Mouse (Mus musculus) 3T3-L1 (cell line): ENCODE results near the gene Msl3.

Experiments
- DNase-seq: peaks from one replicate; pipeline ENCODE4 v3.0.0-alpha.2; 2015; ENCODE audit warnings: low read depth, low spot score

Msl3 gene

DNA sequence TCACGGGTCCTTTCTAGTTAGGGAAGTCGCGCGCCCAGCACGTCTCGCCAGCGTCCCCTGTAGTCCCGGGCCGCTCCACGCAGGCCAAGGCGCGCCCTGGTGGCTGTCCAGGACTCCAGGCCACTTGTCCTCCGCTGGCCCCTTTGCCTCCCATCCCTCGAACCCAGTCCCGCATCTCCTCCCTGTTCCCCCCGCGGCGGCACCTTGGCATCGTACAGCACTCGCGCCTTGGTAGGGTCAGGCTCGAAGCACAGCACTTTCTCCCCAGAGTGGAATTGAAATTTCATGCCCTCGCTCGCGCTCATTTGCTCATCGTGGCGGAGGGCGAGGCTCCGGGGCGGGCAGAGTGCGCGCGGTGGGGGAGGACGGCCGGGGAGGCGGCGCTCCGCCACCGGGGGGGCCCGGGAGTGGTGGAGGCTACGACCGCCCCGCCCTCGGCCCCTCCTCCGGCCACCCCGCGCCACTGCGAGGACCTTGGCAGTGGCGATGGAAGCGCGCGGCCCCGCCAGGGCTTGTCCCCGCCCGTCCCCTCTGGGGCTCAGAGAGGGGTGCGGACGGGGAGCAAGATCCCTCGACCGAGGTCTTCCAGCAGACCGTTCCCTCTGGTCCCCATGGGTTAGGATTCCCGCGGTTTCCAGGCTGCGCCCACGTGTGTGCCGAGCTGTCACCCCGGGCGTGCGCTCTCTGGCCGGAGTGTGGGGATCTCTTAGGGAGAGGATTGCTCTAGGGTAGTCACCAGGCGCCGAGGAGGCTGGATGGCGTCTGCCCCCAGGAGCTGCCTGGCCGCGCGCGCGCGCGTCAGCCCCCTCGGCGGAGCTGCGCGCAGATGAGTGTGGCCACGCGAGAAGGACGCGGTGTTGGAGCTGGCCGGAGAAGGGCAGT is at the start of gene Msl3:
Msl3 (minus strand) TSS at position 374 of the 882 bp plus-strand sequence.
- DNase-seq: peak; percentile 81

DNA sequence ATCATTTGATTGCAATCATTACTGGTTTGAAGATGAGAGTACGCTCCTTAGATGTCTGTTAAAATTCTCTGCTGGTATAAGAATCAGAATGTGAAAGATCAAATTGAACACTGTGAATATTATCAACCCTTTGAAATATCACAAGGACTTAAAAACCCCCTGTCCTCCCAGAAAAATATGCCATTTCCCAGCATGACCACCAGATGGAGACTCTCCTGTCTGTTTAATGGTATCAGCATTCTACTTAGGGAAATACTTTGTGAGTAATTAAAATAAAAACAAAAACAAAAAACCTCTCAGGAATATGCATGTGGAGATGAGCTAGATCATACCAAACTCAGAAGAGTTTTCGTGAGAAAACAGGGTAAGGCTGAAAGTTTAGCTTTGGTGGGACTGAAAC is 44.3 kb upstream of the Msl3 start:
- DNase-seq: peak; percentile 40

DNA sequence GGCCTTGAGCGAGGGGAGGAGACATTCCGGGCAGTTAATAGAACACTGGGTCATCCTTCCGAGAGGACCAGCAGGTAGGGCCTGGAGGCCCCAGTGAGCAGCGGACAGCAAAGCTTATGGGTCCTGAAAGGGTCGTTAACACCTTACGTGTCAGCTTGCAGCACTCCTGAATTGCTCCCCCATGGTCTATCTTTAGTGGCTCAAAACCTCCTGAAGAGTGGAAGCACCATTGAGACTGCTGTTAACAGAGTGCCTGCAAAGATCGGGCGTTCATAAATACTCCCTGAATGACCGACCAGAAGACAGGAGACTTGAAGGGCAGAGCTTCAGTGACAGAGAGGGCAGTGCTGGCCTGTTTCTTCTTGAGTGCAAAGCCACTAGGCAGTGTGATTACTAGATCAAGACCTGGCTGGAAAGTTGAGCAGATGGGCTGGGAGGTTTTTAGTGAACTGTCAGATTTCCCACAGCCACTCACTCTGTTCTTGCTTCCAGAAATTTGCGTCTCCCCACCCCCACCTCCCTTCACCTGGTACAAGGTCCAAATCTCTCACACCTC is 787 bp upstream of the Msl3 start:
- no peak for DNase-seq

DNA sequence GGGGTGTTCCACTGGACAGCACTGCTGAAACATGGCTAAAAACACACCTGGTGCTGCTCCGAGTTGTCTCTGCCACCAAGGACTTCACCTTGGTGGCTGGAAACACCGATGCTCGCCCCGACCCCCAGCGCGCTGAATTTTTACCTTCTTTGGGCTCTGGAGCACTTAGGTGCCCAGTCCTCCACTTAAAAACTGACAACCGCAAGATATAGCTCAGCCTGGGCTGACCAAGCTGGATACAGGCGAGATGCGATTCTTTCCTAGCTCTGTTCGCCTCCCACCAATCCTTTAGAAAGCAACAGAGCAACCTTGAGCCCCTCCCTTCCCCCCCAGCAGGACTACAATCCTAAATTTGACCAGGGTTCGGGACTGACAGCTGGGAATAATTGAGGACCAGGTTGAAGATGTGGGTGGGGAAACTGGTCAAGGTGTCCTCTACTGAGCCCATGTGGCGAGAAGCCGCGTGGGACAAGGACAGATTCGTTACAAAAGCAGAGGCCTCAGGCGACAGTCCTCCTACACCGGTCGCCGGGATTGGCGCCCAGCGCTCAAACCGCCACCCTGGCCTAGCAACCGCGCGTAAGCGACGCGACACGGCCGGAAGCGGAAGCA is 679 bp downstream of the Msl3 start:
- DNase-seq: no peak

DNA sequence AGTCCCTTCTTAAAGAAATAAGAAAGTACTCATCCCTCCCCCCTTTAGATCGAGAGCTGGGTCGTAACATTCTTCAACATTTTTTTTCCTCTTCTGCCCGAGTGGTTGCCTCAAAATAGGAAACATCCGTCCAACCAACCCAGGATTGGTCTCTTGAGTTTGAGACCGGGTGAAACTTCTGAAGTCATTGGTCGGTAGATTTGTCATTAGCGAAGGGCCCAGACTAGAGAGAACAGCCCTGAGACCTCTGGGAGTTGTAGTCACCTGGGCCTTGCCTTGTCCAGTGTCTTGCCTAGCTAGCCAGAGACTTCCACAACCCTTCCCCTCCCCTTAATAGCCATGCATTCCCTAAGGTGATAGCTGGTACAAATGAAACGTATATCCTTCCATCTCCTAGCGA is 1.3 kb downstream of the Msl3 start:
- peak; percentile 93 for DNase-seq

DNA sequence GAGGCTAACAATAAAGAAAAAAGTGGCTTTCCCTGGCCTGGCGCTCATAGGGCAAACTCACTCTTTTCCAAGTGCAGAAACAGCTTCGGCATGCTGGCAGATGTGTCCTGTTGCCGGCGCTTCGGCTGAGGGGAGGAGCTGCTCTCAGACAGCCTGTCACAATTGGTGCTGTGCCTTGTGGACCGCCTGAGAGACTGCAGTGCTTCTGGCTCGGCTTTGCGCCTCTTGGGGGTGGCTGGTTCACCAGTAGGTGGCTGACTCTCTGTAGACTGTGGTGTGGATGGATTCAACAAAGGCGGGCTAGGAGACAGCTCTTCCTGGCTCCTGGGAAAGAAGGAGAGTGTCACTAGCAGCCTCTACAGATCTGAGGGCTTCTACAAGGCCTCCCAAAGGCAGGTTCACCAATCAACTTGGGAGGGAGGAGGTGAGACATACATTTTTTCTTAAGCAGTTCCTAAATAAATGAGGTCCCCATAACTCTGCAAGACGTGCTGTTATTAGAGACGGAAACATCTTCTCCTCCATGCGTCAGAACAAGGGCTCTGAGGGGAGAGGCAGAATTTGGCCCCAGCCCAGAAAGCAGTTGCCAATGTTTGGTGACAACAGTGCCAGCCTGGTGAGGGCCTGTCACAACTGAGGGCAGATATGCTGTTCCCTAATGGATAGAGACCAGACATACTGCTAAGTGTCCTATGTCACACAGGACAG is 9.6 kb downstream of the Msl3 start:
- DNase-seq: no peak

DNA sequence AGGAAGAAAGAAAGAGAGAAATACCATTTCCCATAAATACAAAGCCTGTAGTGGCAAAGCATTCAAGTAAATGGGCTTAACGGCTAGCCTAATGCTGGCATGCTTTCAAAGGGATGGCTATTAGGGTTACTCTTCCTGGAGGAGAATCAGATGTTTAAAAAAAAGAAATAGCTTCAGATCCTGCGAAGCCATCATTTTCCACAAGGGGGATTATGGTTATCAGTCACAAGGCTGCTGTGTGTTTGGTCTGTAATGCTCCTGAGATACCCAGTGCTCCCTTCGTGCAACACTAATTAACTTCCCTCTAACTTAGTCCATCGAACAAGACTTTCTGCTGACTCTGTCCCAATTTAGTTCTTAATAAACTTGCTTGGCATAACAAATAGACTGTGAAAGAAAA is 13.5 kb downstream of the Msl3 start:
- DNase-seq: peak; percentile 53

DNA sequence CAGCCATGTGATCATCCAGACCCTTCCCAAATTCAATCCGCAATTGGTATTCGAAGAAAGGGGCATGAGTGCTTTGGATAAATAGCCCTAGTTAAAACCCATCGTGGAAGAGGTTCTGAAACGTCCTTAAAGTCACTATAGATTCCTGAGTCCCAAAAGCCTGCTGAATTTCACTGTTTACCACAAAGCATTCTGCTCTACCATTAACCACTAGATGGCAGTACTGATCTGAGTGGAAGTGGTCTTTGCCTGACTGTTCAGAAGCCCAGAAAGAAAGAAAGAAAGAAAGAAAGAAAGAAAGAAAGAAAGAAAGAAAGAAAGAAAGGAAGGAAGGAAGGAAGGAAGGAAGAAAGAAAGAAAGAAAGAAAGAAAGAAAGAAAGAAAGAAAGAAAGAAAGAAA is 13.9 kb downstream of the Msl3 start:
- DNase-seq: peak; percentile 66

DNA sequence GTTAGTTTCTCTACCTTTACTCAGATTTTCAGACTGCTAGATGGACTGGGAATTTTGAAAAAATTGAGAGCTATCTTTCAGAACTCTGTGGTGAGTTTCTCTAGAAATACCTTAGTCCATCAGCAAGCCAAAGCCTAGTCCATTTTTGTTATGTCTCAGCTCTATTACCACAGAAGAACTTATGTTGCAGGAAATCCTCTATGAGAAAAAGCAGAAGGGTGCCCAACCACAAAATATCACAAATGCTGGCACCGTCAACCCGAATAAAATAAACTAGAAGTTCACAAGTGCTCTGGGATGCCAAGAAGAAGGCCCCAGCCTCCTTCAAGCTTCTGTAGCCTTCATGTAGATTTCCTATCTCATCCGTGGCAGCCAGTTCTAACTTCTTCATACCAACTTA is 14.4 kb downstream of the Msl3 start:
- no peak for DNase-seq

DNA sequence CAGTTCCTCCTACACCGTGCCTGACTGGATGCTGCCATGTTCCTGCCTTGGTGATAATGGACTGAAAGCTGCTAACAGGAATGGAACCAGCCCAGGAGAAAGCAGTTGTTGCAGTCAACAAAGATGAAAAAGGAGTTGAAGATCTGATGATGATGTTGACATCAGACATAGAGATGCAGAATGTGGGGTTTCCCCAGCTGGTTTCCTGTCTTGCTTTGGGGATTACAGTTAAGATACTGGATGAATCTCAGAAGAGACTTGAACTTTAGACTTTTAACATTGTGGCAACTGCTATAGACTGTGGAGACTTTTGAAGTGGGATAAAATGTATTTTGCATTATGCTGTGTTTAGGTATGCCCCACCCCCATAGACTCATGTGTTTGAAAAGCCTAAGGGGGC is 15.9 kb downstream of the Msl3 start:
- no peak for DNase-seq

DNA sequence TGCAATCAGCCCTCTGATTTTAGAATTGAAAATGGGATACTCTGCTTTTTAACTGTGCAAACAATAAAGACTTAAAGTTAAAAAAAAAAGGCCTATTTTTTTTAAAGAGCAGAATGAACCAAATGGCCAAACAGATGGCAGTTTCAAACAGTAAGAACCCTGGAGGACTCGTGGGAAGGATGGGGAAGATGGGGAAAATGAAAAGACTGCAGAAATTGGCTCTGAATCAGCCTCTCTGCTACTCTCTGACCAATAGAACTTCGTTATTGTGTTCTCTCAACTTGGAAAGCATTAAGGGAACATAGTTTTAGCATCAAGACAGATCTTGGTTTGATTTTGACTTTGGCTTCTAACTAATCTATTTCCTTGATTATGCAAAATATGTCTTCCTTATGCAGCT is 24.4 kb downstream of the Msl3 start:
- DNase-seq: no peak

DNA sequence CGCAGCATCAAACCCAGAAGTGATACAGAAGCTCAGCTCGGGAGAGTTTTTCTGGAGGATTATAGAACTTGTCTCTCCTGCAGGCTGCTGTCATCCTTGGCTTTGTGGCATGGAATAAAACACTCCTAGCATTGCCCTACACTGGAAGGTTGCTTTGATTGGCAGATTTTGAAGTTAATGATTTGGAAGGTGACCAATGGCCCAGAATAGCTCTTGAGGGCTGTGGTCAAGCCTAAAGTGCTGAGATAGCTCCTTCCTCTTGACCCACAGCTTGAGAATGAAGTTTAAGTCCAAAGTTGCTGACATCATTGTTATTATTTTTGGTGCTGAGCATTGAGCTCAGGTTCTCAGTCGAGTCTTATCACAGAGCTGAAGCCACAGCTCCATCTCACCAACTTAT is 26.0 kb downstream of the Msl3 start:
- peak; percentile 19 for DNase-seq

DNA sequence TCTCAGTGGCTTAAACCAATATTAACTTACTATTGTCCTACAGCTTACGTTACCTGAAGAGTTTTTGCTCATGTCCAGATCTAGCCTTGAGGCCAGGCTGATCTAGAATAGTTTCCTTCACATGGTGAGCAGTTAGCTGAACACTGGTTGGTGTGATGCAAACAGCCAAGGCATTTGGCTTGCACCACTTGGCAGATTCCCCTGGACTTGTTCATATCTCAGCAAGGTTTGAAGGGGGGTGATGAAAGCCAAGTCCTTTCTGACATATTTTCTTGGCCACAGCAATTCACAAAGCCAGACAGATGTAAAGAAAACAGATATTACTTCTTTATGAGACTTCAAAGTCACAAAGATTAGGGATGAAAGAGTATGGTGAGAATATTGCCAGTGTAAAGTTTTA is 30.2 kb downstream of the Msl3 start:
- peak; percentile 66 for DNase-seq

DNA sequence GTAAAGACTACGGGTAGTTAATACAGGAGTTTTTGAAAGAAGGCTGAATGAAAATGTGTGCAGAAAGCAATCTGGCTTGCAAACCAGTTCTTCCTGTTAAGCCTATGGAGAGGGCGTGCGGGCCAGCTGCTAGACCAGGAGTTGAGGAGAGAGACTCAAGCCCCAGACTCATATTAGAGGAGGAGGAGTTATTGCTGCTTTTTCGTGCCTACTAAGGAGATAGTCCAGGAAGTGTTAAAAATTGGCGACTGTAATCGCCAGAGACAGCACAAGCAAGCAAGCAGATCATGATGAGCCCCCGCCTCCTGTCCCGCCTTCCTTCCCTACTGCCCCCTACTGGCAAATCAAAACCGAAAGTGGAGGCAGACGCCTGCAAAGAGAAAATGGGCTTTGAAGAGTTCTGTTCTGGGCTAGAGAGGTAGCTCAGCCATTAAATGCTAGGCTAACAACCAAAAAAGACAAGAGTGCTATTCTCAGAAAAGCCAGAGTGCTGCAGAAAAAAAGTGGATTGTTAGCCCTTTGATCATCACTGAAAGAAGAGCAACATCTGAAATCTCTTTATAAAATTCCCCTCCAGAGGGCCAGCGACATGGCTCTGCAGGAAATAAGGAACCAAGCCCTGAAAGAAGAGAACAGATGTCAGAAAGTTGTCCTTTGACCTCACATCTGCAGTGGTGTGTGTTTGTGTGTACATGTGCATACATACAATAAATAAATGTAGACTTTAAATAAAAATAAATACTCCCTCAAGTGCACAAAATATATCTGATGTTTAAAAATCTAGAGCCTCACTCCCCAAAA is 33.9 kb downstream of the Msl3 start:
- peak; percentile 76 for DNase-seq
